In genomic region chr6:120045406-120045805, GRCm38 (mm10) we compare ENCODE assay signal across 23 mouse cellular contexts. TPM values are rescaled to one million over a fixed set of nuclear protein-coding genes. Genes with fewer than 3 reads are reported as not detected.
A peak's percentile ranks its signal among the peaks of the same experiment; 100 is the strongest.
DNase-seq lines count a peak whose midpoint lies in the region; ATAC-seq and TF ChIP-seq lines count a peak whose summit lies in the region.
"Had no signal": no experiment of that assay in that cellular context is flagged by ENCODE, and none has a peak within 500 bp of the region (broad histone marks: within the 10 kb centered on the region; RNA-seq: fewer than 3 reads in every experiment).

No protein-coding gene starts in this region.

- H3K4me2 ChIP-seq in forebrain, postnatal 0 days (ENCODE audit: low read depth) = no peak overlapping the region
- H3K4me2 ChIP-seq in heart, embryonic 12.5 days = no peak overlapping the region
- H3K4me2 ChIP-seq: embryonic facial prominence, embryonic 12.5 days; forebrain, embryonic 12.5 days; forebrain, embryonic 15.5 days had no signal

- no peaks in the 10 kb centered on the region for H3K27me3 ChIP-seq in forebrain, postnatal 0 days (ENCODE audit: insufficient read depth, low read length)
- peaks cover 4% of the 10 kb centered on the region; the same call in 1 of the 2 replicates for H3K27me3 ChIP-seq in forebrain, embryonic 10.5 days (ENCODE audit: poor library complexity, severe bottlenecking)
- H3K27me3 ChIP-seq in heart, embryonic 12.5 days (replicated peaks) = no peaks in the 10 kb centered on the region
- H3K27me3 ChIP-seq: CH12.LX; embryonic facial prominence, embryonic 12.5 days; forebrain, embryonic 12.5 days; forebrain, embryonic 15.5 days had no signal

- H3K27ac ChIP-seq in forebrain, postnatal 0 days (ENCODE audit: low read depth, low read length) = no peak overlapping the region
- H3K27ac ChIP-seq in forebrain, embryonic 10.5 days = no peak overlapping the region
- H3K27ac ChIP-seq in heart, embryonic 12.5 days (ENCODE audit: poor library complexity, severe bottlenecking) = no peak overlapping the region
- H3K27ac ChIP-seq: embryonic facial prominence, embryonic 10.5 days; embryonic facial prominence, embryonic 12.5 days; forebrain, embryonic 12.5 days; forebrain, embryonic 15.5 days had no signal

- H3K4me3 ChIP-seq in forebrain, postnatal 0 days (ENCODE audit: low read depth, low read length) = no peak overlapping the region
- no peak overlapping the region for H3K4me3 ChIP-seq in forebrain, embryonic 10.5 days
- H3K4me3 ChIP-seq in heart, embryonic 12.5 days = no peak overlapping the region
- H3K4me3 ChIP-seq: embryonic facial prominence, embryonic 10.5 days; embryonic facial prominence, embryonic 12.5 days; forebrain, embryonic 12.5 days; forebrain, embryonic 15.5 days had no signal

- no peaks in the 10 kb centered on the region for H3K4me1 ChIP-seq in forebrain, postnatal 0 days (ENCODE audit: insufficient read depth)
- no peaks in the 10 kb centered on the region for H3K4me1 ChIP-seq in forebrain, embryonic 10.5 days
- H3K4me1 ChIP-seq in heart, embryonic 12.5 days (replicated peaks) = no peaks in the 10 kb centered on the region; the same call in 1 of the 2 replicates
- H3K4me1 ChIP-seq: embryonic facial prominence, embryonic 10.5 days; embryonic facial prominence, embryonic 12.5 days; forebrain, embryonic 12.5 days; forebrain, embryonic 15.5 days had no signal

- no peaks in the 10 kb centered on the region for H3K36me3 ChIP-seq in forebrain, postnatal 0 days (ENCODE audit: insufficient read depth)
- H3K36me3 ChIP-seq in forebrain, embryonic 10.5 days (replicated peaks) = no peaks in the 10 kb centered on the region
- no peaks in the 10 kb centered on the region for H3K36me3 ChIP-seq in heart, embryonic 12.5 days
- H3K36me3 ChIP-seq: embryonic facial prominence, embryonic 10.5 days; embryonic facial prominence, embryonic 12.5 days; forebrain, embryonic 12.5 days; forebrain, embryonic 15.5 days; G1E had no signal

- 34% methylated on average over 4 of the region's 4 CpGs for WGBS in forebrain, postnatal 0 days
- 82% methylated on average over 4 of the region's 4 CpGs for WGBS in forebrain, embryonic 10.5 days
- WGBS in heart, embryonic 12.5 days = 82% methylated on average over 4 of the region's 4 CpGs

- no peak for ATAC-seq in forebrain, postnatal 0 days
- no peak for ATAC-seq in heart, embryonic 12.5 days (ENCODE audit: insufficient number of reproducible peaks, low FRiP score)
- ATAC-seq: CD4-positive, CD25-positive, alpha-beta regulatory T cell, adult 4 months; forebrain, embryonic 15.5 days had no signal

- no peaks in the 10 kb centered on the region for H3K9me3 ChIP-seq in forebrain, postnatal 0 days (ENCODE audit: low read length)
- no peaks in the 10 kb centered on the region for H3K9me3 ChIP-seq in forebrain, embryonic 10.5 days
- no peaks in the 10 kb centered on the region for H3K9me3 ChIP-seq in heart, embryonic 12.5 days (replicated peaks)
- H3K9me3 ChIP-seq: embryonic facial prominence, embryonic 10.5 days; embryonic facial prominence, embryonic 12.5 days; forebrain, embryonic 12.5 days; forebrain, embryonic 15.5 days; G1E had no signal

- peak; percentile 13 for DNase-seq in adrenal gland, postnatal 10 days
- DNase-seq in adrenal gland, postnatal 25 days = no peak
- peak; percentile 18 for DNase-seq in forebrain, postnatal 0 days
- DNase-seq in forebrain, embryonic 10.5 days (ENCODE audit: extremely low spot score, low spot score) = no peak
- DNase-seq in heart, adult 11 months = peak; percentile 83
- DNase-seq in Muller cell, postnatal 12 days (ENCODE audit: inconsistent ontology term) = peak; percentile 43
- DNase-seq in frontal cortex, postnatal 36 days (ENCODE audit: low spot score in 2 of 2) = no peak
- DNase-seq: adrenal gland, adult 2 months; adrenal gland, postnatal 14 days; B cell, adult 2 months; cerebellum, adult 11-12 months; cerebellum, adult 2 months; cerebellum, adult 9-10 months; cerebellum, postnatal 25 days had no signal

- H3K9ac ChIP-seq in forebrain, postnatal 0 days = no peak overlapping the region
- no peak overlapping the region for H3K9ac ChIP-seq in heart, embryonic 12.5 days
- H3K9ac ChIP-seq: embryonic facial prominence, embryonic 12.5 days; forebrain, embryonic 12.5 days; forebrain, embryonic 15.5 days had no signal

- no peak for TF ChIP-seq CTCF in forebrain, postnatal 0 days (IDR thresholded peaks at IDR 0.05; ENCODE audit: low read depth)

RNA-seq across cellular contexts. Expression of gene Wnk1, which starts 6.9 kb away (rescaled TPM):
- 100 to 1,000 TPM; 140 to 185 TPM for total RNA-seq in adrenal gland, postnatal 10 days (2021)
- 201 and 279 TPM in 2 replicates for total RNA-seq in adrenal gland, postnatal 25 days (2021)
- total RNA-seq in forebrain, postnatal 0 days (2014; rRNA removed) = 95.6 and 130 TPM in 2 replicates
- 19.5 and 34.2 TPM in 2 replicates for polyA plus RNA-seq in forebrain, postnatal 0 days (2015; fragmentation: Nextera tagmentation; extraction: Ambion mirVana)
- polyA plus RNA-seq in forebrain, embryonic 10.5 days (2016; fragmentation: Nextera tagmentation; extraction: Ambion mirVana) = 43.7 and 46.3 TPM in 2 replicates
- polyA plus RNA-seq in heart, embryonic 12.5 days (2016; fragmentation: Nextera tagmentation; extraction: Ambion mirVana) = 94.6 and 107 TPM in 2 replicates

RNA-seq across cellular contexts. Expression of gene Ninj2, which starts 47.7 kb away (rescaled TPM):
- total RNA-seq in adrenal gland, postnatal 10 days (2021) = not detected
- not detected in 2 replicates for total RNA-seq in adrenal gland, postnatal 25 days (2021)
- total RNA-seq in forebrain, postnatal 0 days (2014; rRNA removed) = not detected in 2 replicates
- polyA plus RNA-seq in forebrain, postnatal 0 days (2015; fragmentation: Nextera tagmentation; extraction: Ambion mirVana) = 0.24 TPM in 1 of 2 replicates, not detected in the other
- polyA plus RNA-seq in forebrain, embryonic 10.5 days (2016; fragmentation: Nextera tagmentation; extraction: Ambion mirVana) = not detected in 2 replicates
- polyA plus RNA-seq in heart, embryonic 12.5 days (2016; fragmentation: Nextera tagmentation; extraction: Ambion mirVana) = not detected in 2 replicates
- total RNA-seq: adrenal gland, adult 2 months; adrenal gland, postnatal 14 days; adrenal gland, postnatal 4 days; G1E had no signal
- polyA plus RNA-seq: adrenal gland, adult 2 months; embryonic facial prominence, embryonic 10.5 days; embryonic facial prominence, embryonic 12.5 days; forebrain, embryonic 12.5 days; forebrain, embryonic 15.5 days; G1E had no signal

Comparison
In these comparisons a context has a peak if more than half of its experiments do, and no peak if none do; other contexts are left out.
1. DNase-seq: peak in adrenal gland, postnatal 10 days (single experiment), forebrain, postnatal 0 days (single experiment), heart, adult 11 months (single experiment) and Muller cell, postnatal 12 days (single experiment); none in adrenal gland, postnatal 25 days (single experiment), forebrain, embryonic 10.5 days (single experiment) and frontal cortex, postnatal 36 days (0 of 2).